Mouse (Mus musculus) liver, adult 2 months (tissue): ENCODE results near the gene Pkmyt1.

Experiments
- CTCF ChIP-seq: fragments of 200-500 bp; IDR thresholded peaks from 2 replicates; pipeline ENCODE4 v1.5.1; 2011; ENCODE audit warnings: low read depth, low read length, control low read depth
- POLR2A ChIP-seq: fragments of 200-500 bp; IDR thresholded peaks from 2 replicates; pipeline ENCODE4 v1.6.1; 2011; ENCODE audit warnings: low read length, control low read depth; ENCODE audit not compliant: insufficient read depth; ENCODE audit errors: extremely low read depth

- TF ChIP-seq CTCF: no peak
- no peak for TF ChIP-seq POLR2A
Measured at GRCm38 (mm10) chr17:23682530-23682929, 43.6 kb upstream of the Pkmyt1 start.
